Mouse (Mus musculus): ENCODE results near the gene Grm8. TPM values are rescaled to one million over a fixed set of nuclear protein-coding genes. Genes with fewer than 3 reads are reported as not detected.
A peak's percentile ranks its signal among the peaks of the same experiment; 100 is the strongest.

Gene Grm8
- 3.5 and 6.7 TPM in 2 replicates for polyA plus RNA-seq (2012; rRNA removed)

DNA sequence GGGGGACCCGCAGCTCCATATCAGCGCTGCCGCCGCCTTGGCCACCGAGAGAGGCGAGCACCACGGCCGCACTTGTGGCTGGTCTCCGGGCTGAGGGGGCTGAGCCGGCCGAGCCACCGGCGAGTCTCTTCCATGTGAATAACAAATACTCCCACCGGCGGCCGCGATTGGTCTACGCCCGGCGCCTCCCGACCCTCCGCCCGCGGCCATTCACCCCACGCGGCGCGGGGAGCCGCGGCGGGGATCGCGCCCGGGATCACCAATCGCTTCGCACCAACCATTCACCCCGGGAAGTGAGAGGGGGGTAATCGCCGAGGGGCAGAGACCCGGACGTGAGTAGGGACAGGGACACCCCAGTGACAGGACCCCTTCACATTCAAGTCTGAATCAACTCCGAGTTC, at the start of gene Grm8:
Gene Grm8 (minus strand): TSS at position 178 of the 401 bp plus-strand sequence.
- DNase-seq (ENCODE audit: low read depth), result peak; percentile 69
- no peak for TF ChIP-seq POLR2A (IDR thresholded peaks at IDR 0.05; ENCODE audit: borderline replicate concordance, extremely low read depth, insufficient read depth, insufficient read length, poor library complexity, severe bottlenecking)
- TF ChIP-seq CTCF (IDR thresholded peaks at IDR 0.05; ENCODE audit: borderline replicate concordance, extremely low read depth, insufficient read depth, insufficient read length), result no peak

DNA sequence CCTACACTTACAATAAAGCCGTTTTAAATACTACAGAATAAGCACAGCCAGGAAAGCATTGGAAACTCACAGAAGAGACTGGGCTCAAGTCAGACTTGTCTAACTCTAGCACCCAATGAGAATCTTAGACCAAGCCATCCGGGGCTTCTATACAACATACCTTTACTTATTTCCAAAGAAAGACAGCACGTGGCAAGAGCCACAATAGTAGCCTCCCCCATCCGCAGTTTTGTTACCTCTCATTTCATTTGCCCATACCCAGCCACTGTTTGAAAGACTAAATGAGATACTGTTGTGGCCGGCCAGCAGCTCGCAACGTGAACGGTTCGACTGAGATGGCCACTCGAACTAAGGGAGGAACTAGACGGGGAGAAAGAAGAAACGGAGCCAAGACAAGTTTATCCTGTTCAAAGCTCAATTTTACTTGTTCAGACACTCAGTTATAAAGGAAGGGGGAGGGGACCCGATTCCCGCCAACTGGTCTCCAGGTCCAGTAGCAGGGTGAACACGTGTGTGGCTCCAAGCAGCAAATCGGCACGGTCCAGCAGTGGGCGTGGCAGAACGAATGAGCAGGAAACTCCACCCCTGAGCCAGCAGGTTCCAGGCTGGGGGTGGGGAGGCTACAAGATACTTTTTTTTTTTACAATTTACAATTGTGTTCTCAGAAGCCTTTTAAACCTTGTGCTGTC, 35.0 kb upstream of the Grm8 start:
- no peak for DNase-seq (ENCODE audit: low read depth)

DNA sequence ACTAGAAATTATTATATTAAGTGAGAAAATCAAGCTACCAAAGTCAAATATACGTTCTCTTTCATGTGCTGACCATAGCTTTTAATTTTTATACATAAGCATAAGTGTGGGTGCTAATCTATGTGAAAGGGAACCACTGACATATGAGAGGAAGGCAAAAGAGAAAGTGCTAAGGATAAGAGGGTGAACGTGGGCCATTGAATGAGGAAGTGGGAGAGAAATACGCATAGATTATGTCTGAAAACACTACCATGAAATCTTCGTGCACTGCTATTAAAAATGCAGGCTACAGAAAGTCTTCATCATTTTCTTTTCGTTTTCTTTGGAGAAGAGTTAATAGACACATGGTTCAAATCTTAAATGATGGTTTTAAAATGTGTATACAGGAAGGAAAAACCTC, 25.4 kb upstream of the Grm8 start:
- no peak for TF ChIP-seq POLR2A (IDR thresholded peaks at IDR 0.05; ENCODE audit: borderline replicate concordance, extremely low read depth, insufficient read depth, insufficient read length, poor library complexity, severe bottlenecking)
- TF ChIP-seq CTCF (IDR thresholded peaks at IDR 0.05; ENCODE audit: borderline replicate concordance, extremely low read depth, insufficient read depth, insufficient read length), result no peak
- DNase-seq (ENCODE audit: low read depth), result no peak

More for the DNA sequence above, 35.0 kb upstream of the Grm8 start:
- TF ChIP-seq POLR2A (IDR thresholded peaks at IDR 0.05; ENCODE audit: borderline replicate concordance, extremely low read depth, insufficient read depth, insufficient read length, poor library complexity, severe bottlenecking), result no peak

DNA sequence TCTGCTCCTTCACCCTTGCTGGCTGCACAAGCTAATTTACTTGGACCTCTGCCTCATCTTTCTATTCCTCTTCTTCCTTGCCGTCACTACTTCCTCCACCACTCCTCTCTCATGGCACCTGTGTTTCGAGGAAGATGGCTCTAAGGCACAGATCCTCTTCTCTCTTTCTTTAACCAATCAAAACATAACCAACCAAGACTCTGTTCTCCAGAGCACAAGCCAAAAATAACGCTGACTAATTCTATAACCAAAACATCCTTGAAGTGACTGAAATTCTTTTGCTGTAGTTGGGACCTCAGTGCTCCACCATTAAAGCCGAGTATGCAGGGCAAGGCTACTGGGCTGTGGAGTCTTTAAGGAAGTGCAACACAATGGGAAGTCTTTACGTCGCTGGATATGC, 11.5 kb upstream of the Grm8 start:
- TF ChIP-seq POLR2A (IDR thresholded peaks at IDR 0.05; ENCODE audit: borderline replicate concordance, extremely low read depth, insufficient read depth, insufficient read length, poor library complexity, severe bottlenecking) (no peak), CTCF (IDR thresholded peaks at IDR 0.05; ENCODE audit: borderline replicate concordance, extremely low read depth, insufficient read depth, insufficient read length) (no peak)
- no peak for DNase-seq (ENCODE audit: low read depth)

DNA sequence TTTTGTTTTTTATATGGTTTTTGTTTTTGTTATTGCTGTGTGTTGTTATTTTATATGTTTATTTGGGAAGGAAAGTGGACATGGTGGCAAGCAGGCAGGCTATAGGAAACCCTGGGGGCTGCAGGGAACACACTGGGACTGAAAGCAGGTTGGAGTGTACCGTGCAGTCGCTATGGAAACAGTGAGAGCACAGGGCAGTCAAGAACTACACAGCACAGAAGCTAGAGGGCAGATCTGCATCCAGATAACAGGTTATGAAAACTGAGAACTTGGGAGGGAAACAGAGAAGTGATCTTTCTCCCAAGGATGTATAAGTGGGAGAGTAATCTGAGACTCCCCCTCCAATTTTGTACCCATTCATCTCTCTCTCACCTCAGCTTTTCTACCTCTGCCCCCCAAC, 7.4 kb upstream of the Grm8 start:
- TF ChIP-seq POLR2A (IDR thresholded peaks at IDR 0.05; ENCODE audit: borderline replicate concordance, extremely low read depth, insufficient read depth, insufficient read length, poor library complexity, severe bottlenecking) (no peak), CTCF (IDR thresholded peaks at IDR 0.05; ENCODE audit: borderline replicate concordance, extremely low read depth, insufficient read depth, insufficient read length) (peak; percentile 15; the same call in 1 of the 2 replicates)
- DNase-seq (ENCODE audit: low read depth), result peak; percentile 68

DNA sequence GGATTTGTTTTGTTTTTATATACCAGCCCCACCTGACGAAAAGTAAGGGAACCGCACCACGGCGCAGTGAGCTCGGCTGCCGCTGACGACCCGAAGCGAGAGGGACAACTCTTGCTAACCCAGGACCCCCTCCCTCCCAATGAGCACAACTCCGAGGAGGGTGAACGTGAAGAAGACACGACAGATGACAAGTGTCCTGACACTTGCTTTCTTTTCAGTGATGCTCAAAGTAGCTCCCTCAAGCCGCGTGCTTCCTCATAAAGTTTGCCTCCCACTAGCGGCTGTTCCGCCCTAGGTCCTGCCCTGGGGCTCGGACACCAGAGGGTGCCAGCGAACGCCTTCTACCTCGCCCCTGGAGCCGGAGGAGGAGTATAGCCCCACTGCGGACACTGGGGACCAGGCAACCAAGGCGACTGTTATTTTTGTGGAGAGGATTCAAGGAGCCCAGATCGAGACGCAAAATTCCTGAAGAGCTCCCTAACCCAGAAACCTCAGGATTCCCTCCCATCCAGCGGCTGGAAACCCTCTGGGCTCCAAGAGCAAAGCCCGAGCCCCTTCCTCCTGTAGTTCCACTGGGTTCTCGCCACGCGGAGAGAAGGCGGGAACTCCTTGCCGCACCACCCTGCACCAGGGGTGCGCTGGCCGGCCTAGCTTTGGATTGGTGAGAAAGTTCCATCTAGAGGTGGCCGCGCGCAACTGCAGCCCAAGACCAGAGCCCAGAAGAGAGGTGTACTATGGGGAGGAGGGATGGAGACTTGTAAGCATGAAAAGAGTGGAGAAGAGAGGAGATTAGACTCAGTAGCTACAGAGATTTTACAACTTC, 644 bp upstream of the Grm8 start:
- DNase-seq (ENCODE audit: low read depth), result peak; percentile 96
- TF ChIP-seq POLR2A (IDR thresholded peaks at IDR 0.05; ENCODE audit: borderline replicate concordance, extremely low read depth, insufficient read depth, insufficient read length, poor library complexity, severe bottlenecking) (no peak), CTCF (IDR thresholded peaks at IDR 0.05; ENCODE audit: borderline replicate concordance, extremely low read depth, insufficient read depth, insufficient read length) (peak; percentile 94)

DNA sequence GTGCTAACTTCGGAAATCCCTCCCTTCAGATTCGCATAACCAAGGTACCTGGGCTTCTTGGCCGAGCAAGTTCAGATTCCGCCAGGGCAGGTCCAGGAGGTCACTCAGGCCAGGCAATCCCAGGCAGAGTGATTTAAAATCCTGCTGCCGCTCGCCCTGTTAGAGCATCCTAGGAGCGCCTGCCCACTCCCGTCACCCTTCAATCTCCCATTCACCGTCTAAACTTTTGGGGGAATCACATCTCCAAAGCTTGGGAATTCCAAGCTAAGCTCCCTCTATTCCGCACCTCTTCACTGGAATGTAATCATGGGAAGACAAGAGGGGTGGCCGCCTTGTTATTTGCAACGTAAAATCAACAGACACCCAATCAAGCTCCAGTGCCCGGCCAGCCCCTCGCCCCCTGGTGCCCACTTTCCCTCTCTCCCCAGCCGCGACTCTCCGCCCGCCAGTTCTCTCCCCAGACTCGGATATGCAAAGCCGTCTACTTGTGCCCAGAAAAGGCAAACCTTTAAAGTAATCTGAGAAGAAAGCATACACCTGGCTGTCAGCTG, 652 bp downstream of the Grm8 start:
- peak; percentile 61 for DNase-seq (ENCODE audit: low read depth)
- TF ChIP-seq POLR2A (IDR thresholded peaks at IDR 0.05; ENCODE audit: borderline replicate concordance, extremely low read depth, insufficient read depth, insufficient read length, poor library complexity, severe bottlenecking) (no peak), CTCF (IDR thresholded peaks at IDR 0.05; ENCODE audit: borderline replicate concordance, extremely low read depth, insufficient read depth, insufficient read length) (peak; percentile 38; the same call in 1 of the 2 replicates)

DNA sequence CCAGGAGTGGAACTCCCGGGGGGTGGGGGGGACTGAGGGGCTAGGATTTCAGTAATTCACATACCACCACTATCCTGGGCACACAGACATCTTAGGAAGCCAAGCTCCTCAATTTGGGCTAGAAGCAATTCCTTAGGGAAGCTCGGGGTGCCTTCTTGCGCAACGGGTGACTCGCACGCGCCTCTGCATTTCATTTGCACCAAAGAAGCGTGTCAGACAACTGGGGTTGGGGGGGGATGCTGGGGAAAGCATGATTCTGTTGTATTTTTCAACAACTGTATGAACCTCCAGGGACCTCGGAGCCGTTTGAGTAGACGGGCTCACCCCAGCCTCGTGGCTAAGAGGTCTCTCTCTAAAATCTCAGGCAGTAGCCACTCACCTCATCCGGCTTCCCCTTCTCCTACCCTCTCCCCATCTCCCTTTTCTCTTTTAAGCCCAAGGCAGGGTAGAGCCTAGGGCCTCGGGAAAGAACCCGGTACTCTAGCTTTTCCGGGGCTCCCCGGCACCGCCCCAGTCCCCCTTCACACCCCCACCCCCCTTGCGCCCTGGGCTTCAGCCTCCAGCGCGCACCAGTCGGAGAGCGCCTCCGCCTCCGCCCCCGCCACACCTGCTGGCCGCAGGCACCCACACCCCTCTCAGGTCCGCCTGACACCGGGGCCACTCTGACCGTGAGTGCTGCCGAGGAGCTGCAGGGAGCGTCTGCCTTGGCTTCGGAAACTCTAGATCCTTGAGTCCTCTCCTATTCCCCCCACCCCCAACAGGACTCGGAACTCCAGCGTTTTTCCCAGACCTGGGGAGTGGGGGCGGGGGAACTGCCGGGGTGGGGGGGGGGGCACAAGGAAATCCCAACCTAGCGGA, 1.5 kb downstream of the Grm8 start:
- no peak for TF ChIP-seq CTCF (IDR thresholded peaks at IDR 0.05; ENCODE audit: borderline replicate concordance, extremely low read depth, insufficient read depth, insufficient read length)
- no peak for TF ChIP-seq POLR2A (IDR thresholded peaks at IDR 0.05; ENCODE audit: borderline replicate concordance, extremely low read depth, insufficient read depth, insufficient read length, poor library complexity, severe bottlenecking)
- DNase-seq (ENCODE audit: low read depth), result peak; percentile 39

DNA sequence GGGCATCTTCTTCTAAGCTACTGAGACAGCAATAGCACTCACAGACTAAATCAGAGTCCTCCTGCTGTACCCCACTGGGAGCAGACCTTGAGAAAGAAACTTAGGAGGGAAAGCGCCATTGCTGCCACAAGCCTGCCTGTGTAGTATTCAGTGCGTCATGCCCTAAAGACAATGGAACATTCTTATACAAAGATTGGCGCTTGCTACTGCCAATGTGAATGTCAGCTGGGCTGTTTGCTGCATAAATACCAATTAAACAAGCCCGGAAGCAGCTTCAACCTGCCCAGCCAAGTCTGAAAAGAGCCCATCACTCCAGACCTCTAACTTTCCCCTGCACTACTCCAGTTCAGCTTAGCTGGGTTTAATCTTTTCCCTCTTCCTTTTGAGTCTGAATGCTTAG, 2.9 kb downstream of the Grm8 start:
- peak; percentile 81 for DNase-seq (ENCODE audit: low read depth)

DNA sequence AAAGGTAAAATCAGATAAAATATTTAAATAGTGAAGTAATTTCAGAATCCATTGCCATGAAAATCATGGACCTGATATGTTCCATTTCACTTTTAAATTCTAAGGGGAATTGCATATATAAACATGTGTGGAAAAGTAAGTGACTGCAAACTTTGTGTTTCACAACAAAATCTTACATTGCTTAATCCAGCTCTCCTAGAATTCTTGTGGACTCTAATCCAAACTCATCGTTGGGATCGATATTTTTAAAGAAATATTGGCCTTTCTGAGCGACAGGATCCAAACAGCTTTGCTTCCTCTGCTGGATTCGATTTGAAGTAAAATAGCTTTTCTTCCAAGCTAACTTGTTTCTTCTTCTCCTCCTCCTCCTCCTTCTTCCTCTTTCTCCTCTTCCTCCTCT, 6.1 kb downstream of the Grm8 start:
- no peak for TF ChIP-seq CTCF (IDR thresholded peaks at IDR 0.05; ENCODE audit: borderline replicate concordance, extremely low read depth, insufficient read depth, insufficient read length)
- TF ChIP-seq POLR2A (IDR thresholded peaks at IDR 0.05; ENCODE audit: borderline replicate concordance, extremely low read depth, insufficient read depth, insufficient read length, poor library complexity, severe bottlenecking), result no peak
- no peak for DNase-seq (ENCODE audit: low read depth)

More for the DNA sequence above, 2.9 kb downstream of the Grm8 start:
- no peak for TF ChIP-seq POLR2A (IDR thresholded peaks at IDR 0.05; ENCODE audit: borderline replicate concordance, extremely low read depth, insufficient read depth, insufficient read length, poor library complexity, severe bottlenecking)
- TF ChIP-seq CTCF (IDR thresholded peaks at IDR 0.05; ENCODE audit: borderline replicate concordance, extremely low read depth, insufficient read depth, insufficient read length), result no peak

DNA sequence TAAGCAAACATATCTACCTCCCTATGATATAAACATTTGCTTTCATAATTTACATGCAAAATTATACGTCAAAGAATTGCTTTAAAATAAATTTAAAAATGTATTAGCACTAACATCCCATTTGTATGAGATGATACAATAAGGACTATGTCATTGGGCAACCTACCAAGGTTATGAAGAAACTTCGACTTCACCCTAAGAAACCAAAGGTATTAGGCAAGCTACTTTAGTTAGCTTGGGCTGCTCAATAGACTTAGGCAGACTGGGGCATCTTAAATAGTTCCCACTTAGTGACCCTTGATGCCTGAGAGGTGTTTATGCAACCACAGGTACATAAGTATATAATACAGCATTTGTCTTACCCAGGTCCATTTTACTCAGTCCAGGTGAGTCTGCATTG, 19.5 kb downstream of the Grm8 start:
- DNase-seq (ENCODE audit: low read depth), result no peak
- TF ChIP-seq CTCF (IDR thresholded peaks at IDR 0.05; ENCODE audit: borderline replicate concordance, extremely low read depth, insufficient read depth, insufficient read length), result no peak
- TF ChIP-seq POLR2A (IDR thresholded peaks at IDR 0.05; ENCODE audit: borderline replicate concordance, extremely low read depth, insufficient read depth, insufficient read length, poor library complexity, severe bottlenecking), result no peak
